Mouse (Mus musculus) thymus, postnatal 4 days (tissue): ENCODE measurements around the gene Gria1.

ENCODE experiments used
- DNase-seq: peaks from one replicate; pipeline ENCODE4 v3.0.0; 2021

The Gria1 gene

DNA sequence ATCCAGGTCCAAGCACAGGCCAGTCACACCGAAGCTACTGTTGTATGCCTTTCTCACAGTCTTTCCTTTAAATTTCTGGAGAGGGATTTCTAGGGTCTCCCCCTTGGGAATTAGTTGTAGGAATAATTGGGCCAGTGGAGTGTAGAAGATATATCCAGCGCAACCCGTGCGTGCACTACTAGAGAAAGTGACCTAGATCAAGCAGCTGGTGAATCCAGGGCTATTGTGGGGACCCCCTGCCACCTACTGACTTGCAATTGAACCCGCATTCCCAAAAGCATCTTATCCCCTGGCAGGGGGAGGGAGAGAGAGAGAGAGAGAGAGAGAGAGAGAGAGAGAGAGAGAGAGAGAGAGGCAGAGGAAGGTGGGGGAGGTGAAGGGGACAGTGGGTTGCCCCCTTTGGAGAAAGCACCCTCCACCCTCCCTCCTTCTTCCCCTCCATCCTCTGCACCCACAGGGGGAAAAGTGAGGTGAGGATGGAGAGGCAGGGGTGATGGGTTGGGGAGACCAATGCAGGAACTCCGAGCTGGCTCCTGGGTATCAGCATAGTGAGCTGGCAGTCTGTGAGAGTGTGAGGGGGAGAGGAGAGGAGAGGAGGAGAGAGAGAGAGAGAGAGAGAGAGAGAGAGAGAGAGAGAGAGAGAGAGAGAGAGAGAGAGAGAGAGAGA lies at the start of gene Gria1:
Gria1 (plus strand) TSS at position 364 of the 667 bp plus-strand sequence.
- no peak for DNase-seq

DNA sequence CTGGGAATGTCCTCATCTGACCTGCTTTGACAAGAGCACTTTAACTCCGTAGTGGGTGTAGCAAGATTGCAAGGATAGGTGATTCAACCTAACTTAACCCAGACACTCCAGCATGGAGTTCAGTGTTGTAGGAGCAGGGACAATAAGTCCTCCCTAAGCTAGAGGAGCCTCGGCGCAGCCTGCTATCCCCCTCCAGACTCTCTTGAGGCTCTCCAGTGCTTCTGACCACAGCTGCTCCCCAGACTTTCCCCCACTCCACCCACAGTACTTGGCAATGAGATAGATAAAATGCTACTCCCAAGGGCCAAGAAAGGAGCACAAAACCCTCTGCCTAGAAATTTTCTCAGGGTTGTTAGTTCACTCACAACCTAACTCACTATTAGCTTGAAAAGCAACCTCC lies 49.4 kb upstream of the Gria1 start:
- DNase-seq, result no peak

DNA sequence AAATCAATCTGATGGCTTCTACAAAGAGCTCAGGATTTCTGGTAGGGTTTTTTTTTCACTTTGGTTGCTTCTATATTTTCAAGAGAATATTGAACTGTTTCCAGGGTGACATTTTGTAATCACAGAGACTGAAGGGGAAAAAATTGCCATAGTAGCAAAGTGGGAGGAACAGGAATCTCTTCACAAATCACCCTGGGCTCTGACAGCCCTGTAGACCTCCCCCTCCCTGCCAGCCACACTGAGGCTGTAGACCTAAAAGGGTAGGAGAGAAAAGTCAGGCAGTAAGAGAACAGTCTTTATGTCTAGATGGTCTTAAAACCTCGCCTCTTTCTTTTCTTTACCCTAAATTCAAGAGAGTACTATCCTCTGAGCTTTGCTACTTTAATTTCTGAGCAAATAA lies 38.4 kb upstream of the Gria1 start:
- no peak for DNase-seq

DNA sequence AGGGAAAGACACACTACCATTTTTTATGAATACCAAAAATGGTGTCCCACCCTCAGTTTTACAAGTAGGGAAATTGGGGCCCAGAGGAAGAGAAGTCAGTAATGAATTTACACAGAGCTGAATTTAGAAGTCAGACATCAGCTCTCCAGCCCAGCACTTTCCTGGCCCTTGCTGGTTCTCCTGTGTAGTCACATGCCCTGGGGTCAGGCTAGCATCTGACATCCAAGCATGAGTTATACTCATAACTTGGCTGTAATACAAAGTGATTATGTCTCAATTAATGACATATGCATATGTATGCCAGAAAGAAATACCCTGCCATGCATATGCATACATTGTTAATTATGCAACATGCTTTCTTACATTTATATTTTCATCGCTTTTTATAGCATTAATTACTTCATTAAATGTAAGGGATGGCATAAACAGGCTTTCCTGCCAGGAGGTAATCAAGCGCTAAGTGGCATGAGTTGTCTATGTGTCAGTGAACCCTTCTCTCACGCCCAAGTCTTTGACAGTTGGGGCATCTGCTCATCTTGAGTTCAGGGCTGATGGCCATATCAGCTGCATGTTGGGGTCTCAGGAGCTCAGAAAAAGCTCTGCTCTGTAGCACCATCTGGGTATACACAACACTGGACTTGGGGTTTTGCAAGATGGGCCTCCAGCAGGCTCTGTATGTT lies 26.7 kb upstream of the Gria1 start:
- DNase-seq, result no peak

DNA sequence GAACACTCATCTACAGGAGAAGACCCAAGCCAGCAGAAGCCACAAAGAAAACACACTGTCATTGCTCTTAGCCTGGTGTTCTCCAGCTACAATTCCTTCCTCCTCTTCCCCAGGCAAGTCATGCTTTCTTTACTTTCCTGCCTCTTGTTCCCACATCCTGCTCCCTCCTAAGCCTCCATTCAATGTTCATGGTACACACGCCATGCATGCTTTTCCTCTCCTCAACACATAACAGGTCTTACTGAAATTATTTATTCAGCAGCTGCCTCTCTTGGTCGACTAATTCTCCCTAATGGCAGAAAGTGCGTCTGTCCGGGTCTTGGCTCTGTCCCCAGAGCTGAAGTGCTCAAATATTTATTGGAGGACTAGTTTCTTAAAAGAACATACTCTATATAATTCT lies 25.7 kb upstream of the Gria1 start:
- no peak for DNase-seq

DNA sequence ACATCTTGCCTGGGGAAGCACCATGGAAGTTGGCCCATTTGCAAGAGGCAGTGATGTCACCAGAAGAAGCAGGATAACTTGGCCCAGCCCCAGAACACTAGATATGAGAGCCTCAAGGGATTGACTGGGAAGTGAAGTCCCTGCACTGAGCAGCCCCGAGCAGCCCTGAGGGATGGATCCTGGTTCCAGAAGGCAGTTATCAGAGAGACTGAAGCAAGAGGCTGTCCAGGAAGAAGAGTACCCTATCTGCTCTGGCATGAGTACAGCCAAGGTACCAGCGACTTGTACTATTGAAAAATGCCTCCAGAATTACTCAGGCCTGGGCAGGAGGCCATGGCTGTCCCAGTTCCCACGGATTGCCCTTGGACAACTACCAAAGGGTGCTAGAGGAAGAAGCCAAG lies 11.6 kb upstream of the Gria1 start:
- DNase-seq, result no peak

DNA sequence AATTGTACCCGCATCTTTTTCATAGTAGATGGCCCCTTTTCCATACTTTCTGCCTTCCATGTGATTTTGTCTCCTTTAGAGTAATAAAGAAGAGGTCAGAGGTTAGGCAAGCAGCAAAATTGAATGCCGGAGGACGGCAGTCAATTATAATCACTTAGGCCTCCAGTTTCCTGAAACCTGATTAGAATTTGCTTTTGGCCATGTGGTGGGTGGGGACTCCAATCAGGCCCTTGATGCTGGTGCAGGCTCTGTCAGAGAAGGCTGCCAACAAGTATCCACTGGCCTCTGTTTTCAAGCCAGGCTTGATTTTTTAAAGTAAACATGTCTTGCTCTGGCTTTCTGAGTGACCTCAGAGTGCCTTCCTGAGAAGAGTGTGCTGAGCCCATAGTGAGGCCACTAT lies 6.6 kb upstream of the Gria1 start:
- DNase-seq, result no peak

DNA sequence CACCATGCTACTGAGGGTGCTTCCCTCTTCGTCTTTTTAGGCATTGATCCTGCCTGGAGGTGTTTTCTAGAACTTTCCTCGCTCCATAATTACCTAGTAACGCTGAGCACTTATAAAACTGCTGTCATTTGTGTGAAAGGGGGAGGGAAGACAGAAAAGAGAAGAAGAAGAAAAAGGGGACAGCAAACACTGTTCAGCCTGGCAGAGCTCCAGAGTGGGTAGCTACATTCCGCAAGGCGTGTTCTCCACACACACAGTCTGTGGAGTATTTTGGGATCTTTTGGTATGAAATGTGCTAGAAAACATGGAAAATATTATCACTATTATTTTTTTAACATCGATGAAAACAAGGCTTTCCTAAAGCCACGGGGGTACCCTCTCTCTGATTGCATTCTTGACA lies 5.8 kb upstream of the Gria1 start:
- no peak for DNase-seq

DNA sequence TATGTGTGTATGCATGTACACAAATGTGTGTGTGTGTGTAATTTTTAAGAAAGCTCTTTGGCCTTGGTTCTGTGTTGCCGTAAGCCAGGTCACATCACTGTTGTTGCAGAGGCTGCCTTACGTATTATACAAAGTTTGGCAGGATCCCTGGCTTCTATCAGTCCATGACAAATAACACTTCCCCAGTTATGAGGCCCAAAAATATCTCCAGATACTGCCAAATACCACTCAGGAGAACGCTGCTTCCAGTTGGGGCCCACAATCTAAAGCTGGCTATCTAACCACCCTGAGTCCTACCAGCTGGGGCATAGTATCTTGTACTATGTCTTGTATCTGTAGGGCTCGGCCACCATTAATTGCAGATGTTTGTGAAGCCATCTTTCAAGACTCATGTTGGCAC lies 3.4 kb upstream of the Gria1 start:
- no peak for DNase-seq

DNA sequence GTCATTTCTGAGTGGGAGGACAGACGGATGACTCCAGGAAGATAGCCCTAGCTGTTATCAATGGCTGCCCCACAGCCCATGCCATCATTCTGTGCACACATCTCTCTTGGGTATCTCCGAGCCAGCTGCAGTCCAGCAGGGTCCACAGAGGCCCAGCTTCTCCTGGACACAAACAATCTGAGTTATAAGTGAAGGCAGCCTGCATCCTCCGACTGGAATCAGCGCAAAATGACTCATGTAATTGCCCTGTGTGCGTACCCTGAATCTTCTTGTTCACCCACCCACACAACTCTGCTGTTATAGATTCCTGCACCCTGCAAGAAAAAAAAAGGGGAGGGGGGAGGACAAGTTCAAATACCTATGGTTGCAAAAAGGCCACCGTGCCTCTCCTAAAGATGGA lies 576 bp upstream of the Gria1 start:
- DNase-seq, result no peak

DNA sequence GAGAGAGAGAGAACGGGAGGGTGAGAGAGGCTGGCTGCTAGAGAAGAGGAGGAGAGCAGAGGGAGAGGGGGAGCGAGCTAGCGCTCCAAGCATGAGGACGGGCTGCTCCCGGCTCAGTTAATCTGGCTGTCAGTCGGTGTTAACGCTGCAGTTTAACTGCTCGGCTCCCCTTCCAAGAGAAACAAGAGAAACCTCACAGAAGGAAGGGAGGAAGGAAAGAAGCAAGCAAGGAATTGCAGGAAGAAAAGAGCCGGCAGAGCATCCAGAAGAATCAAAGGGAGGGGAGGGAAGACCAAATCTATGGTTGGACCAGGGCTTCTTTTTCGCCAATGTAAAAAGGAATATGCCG lies 478 bp downstream of the Gria1 start:
- DNase-seq, result no peak

DNA sequence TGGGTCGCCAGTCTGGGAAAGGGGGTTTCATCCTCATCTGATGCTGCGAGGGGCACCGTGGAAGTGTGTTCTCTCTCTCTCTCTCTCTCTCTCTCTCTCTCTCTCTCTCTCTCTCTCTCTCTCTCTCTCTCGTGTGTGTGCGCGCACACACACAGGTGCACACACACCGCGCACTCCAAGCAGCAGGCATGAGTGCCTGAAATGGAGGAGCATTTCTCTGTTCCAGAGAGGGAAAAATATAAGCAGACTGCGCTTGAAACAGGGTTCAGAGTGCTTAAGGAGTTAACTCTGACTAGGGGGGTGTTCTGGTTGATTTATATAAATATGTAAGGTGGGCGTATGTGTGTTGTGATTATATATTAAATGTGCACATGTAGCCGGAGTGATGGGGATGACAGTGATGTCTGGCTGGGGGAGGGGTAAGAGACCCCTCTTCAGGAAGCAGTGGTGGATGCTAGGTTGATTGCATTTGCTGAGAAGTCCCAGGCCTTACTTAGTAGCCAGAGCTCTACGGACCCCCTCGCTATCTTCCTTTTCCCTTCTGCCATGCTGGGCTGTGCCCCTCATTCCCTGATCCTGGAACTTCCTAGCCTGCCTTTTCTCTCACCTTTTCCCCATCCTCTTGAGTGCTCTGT lies 1.2 kb downstream of the Gria1 start:
- no peak for DNase-seq

DNA sequence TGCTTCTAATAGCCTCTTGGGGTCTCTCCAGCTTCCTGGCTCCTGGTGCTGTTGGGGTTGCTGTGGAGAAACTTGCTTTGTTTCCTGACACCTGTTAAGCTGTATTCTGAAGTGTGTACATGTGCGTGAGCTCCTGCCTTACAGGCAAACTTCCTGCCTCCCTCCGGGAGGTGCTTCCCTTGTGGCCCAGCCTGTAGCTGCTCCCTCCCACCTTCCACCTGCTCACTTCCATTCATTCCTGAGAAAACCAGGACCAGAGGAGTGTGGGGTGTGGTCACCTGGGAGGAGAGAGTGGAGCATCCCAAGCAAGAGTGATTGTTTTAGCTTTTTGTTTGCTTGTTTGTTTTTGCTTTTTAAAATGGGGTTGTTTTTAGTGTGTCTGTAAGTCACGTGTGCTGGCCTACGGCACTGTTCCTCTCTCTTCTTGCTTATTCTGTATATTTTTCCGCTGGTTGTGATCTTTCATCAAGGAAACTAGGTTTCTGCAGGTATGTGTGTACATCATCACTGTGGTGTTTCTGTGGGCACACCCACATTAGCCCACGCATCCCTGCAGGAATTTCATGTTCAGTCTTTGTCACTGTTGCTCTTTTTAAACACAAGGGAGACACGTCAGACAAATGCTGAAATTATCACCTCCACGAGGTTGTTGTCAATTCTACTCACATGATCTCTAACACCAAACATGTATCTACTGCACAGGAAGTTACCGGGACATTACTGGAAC lies 2.4 kb downstream of the Gria1 start:
- DNase-seq, result no peak

DNA sequence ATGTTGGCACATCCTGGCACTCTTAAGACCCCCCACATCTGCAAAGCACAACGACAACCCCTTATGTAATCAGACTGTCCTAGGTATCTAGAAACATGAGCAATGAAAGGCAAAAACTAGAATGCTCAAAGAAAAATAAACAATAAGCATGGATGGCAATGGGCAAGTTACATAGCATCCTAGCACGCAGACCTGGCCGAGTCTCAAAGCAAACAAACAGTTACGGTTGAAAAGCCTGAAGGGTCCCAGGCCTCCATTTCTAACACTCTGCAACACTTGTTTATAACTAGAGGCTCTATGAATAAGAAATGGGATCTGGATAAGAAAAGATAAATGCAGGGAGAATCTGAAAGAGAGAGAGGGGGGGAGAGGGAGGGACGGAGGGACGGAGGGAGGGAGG lies 3.2 kb downstream of the Gria1 start:
- no peak for DNase-seq

DNA sequence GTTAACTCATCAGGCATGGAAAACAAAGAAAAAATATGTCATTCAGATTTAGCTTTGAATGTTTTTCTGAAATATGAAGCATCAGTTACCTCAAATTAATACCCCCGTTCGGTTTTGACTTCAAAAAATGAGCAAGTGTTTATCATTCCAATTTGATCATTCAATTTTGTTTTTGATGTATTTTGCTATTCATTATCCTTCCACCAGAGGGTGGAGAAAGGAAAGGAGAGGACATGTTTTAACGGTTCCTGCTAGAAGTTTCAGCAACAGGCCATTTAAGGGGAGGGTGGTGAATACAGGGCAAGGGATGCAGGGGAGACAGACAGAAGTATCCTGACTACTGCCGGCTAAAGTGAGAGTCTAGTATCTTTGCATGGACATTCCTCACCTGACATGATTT lies 7.3 kb downstream of the Gria1 start:
- no peak for DNase-seq

DNA sequence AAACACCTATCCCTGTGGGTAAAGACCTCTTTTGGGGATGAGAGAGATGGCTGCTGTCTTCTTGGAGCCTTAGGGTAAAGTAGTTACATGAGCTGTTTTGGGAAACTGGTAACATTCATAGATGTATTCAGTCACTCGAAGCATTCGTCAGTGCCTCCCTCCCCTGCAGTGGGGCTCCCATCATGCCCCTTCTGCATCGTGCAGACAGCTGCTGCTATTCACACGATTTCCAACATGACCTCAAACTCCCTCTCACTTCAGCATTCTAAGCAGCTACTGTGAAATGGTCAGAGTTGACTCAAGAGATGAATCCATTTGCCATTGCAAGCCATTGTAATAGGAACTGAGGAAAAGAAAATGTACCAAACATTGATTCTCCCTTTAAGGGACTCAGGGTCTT lies 11.2 kb downstream of the Gria1 start:
- no peak for DNase-seq

DNA sequence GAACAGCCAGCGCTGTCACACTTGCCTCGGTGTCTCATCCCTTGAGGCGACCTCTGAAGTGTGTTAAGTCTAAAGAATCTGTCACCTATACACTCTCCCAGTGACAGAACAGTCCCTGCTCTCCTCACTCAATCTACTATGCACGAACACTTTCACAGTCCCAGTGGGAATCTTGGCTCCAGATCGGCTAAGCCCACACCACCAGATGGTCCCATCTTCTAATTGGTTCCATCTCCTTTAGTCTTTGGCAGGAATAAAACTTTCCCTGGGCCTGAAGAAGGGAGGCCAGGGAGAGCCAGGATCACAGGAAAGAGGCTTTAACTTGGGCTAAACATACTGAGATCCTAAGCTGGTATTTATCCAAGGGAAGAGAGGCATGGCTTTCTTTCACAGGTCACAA lies 19.3 kb downstream of the Gria1 start:
- no peak for DNase-seq

DNA sequence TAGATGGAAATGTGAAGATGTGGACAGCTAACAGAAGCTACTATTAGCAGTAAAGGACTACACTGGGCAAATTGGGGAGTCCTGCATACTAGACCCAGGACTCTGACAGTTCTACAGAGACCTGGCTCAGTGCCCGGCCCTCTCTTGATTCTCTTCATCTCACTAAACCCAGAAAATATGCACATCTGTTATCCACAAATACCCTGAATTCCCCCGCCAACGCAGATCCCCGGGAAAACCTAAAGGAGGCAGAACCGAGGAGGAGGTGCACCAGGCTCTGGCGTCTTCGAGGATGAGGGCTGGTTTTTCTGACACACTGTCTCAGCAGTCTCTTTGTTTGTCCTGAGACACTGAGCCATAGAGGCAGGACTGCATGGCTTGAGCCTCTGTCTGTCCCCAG lies 27.6 kb downstream of the Gria1 start:
- no peak for DNase-seq

DNA sequence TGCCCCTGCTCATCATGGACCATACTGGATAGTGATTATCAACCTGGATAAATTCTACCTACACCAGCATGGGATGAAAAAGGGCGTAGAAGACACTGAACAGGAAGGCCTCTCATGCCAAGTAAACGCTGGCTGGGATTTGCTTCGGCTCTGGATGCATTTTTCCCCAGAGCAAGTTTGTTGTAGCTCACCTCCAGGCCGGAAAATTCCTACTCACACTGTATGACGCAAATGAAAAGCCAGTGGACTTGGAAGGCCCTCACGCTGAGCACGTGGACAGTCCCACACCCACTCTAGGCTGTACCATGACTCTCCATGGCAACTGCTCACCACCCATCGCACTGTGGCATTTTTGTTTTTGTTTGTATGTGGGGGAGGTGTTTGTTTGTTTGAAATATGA lies 28.1 kb downstream of the Gria1 start:
- no peak for DNase-seq

DNA sequence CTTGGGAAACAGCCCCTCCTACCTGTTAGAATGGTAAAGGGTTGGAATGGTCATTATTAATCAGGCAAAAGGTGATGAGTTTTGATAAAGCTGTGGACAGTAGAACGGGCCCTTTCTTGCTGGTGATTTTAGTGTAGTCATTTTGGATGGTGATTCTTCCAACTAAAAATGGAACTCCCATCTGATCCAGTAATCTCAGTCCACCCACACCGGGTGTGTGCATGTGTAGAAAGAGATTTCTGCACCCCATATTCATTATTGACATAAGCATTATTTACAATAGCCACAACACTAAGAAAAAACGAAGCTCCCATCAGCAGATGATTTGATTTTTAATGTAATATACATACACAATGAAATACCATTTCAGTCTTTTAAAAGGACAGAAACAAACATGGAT lies 30.9 kb downstream of the Gria1 start:
- DNase-seq, result no peak

DNA sequence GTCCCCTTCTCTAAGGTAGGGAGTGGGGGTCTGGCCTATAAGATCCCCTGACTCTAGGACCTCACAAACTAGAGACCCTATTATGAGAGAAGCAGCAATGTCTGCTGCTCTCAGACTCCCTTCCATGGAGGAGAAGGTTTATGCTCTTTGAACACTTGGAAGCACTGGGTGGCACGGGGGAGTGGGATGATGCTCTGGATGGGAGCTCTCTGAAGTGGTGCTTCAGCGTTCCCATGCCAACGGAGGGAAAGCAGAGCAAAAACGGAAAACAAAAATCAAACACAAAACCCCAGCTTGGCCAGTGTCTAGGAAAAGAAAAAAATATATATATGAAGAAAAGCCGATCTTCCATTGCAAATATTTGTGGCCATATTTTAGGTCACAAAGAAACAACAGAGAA lies 33.0 kb downstream of the Gria1 start:
- DNase-seq, result no peak

DNA sequence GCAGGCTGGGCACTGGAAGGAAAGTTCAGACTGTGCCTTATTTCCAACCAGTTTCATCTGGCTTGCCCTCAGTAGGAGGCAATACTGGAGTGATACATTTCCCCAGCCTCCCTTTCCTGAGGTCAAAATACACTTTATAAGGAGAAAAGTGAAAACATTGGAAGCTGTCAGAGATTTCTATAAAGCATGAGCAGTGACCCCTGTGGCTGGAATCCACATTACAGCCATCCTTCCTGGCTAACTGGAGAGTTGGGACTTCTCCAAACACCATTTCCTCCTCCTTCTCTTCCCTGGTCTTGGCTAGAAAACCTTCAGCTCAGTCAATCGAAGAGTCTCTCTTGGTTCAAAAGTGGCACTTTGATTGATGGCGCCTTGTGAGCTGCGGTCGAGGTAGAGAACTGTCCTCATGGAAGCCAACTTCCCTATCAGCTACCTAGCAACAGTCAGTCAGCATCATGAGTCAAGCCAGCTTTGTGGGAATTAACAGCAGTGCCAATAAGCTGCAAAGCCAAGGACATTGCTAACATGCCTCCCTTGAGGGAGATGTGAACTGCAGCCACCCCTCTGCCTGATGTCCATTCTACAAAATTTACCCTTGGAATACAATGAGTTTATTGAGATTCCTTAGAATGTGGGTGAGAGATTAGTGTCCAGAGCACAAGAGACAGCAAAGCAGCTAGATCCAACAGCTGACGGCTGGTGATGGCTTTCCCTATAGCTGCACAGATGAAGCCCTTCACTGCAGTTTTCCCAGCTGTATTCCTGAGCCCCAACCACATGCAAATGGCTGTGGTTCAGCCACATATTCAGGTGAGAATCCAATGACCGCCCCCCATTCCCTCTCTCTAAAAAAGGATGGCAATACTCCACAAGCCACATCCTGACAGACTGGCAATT lies 40.7 kb downstream of the Gria1 start:
- no peak for DNase-seq

DNA sequence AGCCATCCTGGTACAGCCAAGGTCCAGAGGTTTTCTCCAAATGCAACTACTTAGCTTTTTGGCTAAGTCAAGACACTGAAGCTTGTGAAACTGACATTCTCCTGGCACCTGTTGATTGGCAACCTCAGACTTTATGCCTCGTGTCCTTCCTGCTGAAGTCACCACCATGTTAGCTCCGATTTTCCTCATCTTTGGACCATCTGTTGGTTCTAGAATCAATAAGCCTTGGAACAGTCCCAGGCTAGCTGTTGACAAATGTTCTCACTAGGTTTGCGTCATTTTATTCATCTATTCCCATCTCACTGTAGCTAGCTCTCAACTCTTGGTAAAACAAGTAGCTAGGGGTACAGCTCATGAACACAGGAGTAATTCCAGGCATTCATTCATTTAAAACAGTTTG lies 51.3 kb downstream of the Gria1 start:
- DNase-seq, result no peak
